Mouse (Mus musculus) intestine, embryonic 15.5 days (tissue): ENCODE results near the gene Gtf3a. TPM values are rescaled to one million over a fixed set of nuclear protein-coding genes. Genes with fewer than 3 reads are reported as not detected.
"Not testable (repeated sequence)": the region's sequence is repeated elsewhere in the genome, so short reads cannot be mapped to it uniquely, and the experiment has no call there.

Experiments used
- ATAC-seq: fragments of 200-750 bp; cut with Nextera tagmentation; 2 replicates; pipeline ENCODE4 v1.8.0; 2017; ENCODE audit warnings: moderate TSS enrichment, moderate library complexity
- H3K27ac ChIP-seq: fragments of 300-500 bp; sonication (generic); 2 replicates; pipeline ENCODE4 v1.5.1; 2015; ENCODE audit warnings: mild to moderate bottlenecking, inconsistent platforms
- H3K27me3 ChIP-seq: fragments of 300-500 bp; sonication (generic); replicated peaks from 2 replicates; pipeline ENCODE4 v1.6.1; 2015; ENCODE audit warnings: inconsistent platforms
- H3K36me3 ChIP-seq: fragments of 300-500 bp; sonication (generic); 2 replicates; pipeline ENCODE4 v1.6.1; 2015; ENCODE audit warnings: inconsistent platforms
- H3K4me1 ChIP-seq: fragments of 300-500 bp; sonication (generic); replicated peaks from 2 replicates; pipeline ENCODE4 v1.6.1; 2015; ENCODE audit warnings: inconsistent platforms
- H3K4me2 ChIP-seq: fragments of 300-500 bp; sonication (generic); replicated peaks from 2 replicates; pipeline ENCODE4 v1.6.1; 2015; ENCODE audit warnings: mild to moderate bottlenecking, inconsistent platforms
- H3K4me3 ChIP-seq: fragments of 300-500 bp; sonication (generic); replicated peaks from 2 replicates; pipeline ENCODE4 v1.5.1; 2015; ENCODE audit warnings: inconsistent platforms
- H3K9ac ChIP-seq: fragments of 300-500 bp; sonication (generic); 2 replicates; pipeline ENCODE4 v1.6.1; 2015; ENCODE audit warnings: inconsistent platforms
- H3K9me3 ChIP-seq: fragments of 300-500 bp; sonication (generic); 2 replicates; pipeline ENCODE4 v1.6.1; 2016; ENCODE audit warnings: inconsistent platforms
- WGBS: fragments of 180-500 bp; shearing (Covaris S2); methylation state at CpG from one replicate; pipeline ENCODE4 v1.1.7; 2015; 5-methylcytosine and 5-hydroxymethylcytosine counted together
- polyA plus RNA-seq: library from polyadenylated mRNA; unstranded; fragments of >200 nt; fragmentation: Nextera tagmentation; extraction: Ambion mirVana; gene quantifications from 2 replicates; pipeline ENCODE4 v1.2.1, GENCODE M21; 2015

Gtf3a gene
- polyA plus RNA-seq, 1 experiment from 2014 or later = 132 TPM

DNA sequence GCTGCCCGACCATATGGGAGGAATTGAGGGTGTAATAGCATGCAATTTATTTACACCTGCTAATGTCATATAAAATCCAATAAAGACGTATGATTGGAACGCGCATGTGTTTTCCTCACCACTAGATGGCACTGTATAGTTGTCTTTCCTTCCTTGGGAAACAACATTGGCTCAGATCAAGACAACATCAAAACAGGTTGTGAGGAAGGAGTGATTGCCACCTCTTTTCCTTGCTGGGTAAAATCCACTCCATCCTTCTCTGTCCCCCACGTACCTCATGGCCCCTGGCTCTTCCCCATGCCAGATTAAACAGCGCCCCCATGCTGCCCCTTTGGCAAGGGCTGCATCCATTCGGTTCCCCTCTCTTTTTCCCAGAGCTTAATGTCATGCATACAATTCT is 8.2 kb upstream of the Gtf3a start:
- Histone ChIP-seq H3K4me3 (no peak overlapping the region), H3K4me1 (no peaks in the 10 kb centered on the region), H3K9ac (no peak overlapping the region), H3K4me2 (no peak overlapping the region), H3K27ac (no peak overlapping the region), H3K27me3 (no peaks in the 10 kb centered on the region), H3K36me3 (no peaks in the 10 kb centered on the region), H3K9me3 (no peaks in the 10 kb centered on the region)
- 21% methylated on average over 7 of the region's 7 CpGs for WGBS
- ATAC-seq = no peak

DNA sequence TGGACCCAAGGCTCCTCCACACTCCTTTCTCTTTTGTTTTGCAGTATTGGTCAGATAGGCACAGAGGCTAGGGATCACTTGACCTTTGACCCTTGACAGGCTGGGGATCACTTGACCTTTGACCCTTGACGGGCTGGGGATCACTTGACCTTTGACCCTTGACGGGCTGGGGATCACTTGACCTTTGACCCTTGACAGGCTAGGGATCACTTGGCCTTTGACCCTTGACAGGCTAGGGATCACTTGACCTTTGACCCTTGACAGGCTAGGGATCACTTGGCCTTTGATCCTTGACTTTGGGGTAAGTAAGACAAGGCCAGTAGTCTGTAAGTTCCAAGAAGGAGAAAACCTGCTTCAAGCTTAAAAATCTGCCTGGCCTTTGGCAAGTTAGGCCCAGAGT is 6.5 kb upstream of the Gtf3a start:
- not testable (repeated sequence) for ATAC-seq, H3K9ac ChIP-seq, H3K27ac ChIP-seq, H3K4me2 ChIP-seq, H3K27me3 ChIP-seq, H3K9me3 ChIP-seq, H3K4me3 ChIP-seq, H3K36me3 ChIP-seq, H3K4me1 ChIP-seq
- 37% methylated on average over 2 of the region's 2 CpGs for WGBS

DNA sequence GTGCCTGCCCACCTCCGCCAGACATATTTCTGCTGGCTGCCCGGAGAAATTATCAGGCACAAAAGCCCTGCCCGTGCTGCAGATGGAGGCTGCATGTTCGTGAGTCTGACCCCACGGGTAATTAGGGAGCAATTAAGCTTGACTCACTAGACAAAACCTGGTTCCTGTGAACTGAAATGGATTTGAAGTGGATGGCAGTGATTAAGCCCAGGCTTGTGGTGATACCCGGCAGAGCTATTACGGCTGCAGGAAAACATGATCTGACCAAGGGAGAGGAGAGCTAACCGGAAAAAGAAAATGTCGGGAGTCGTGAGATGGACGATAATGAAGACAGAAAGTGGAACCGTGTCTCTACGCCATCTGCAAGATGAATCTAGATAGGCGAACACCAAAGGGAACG is 5.5 kb upstream of the Gtf3a start:
- ATAC-seq = no peak
- Histone ChIP-seq H3K27me3 (no peaks in the 10 kb centered on the region), H3K4me1 (no peaks in the 10 kb centered on the region), H3K27ac (no peak overlapping the region), H3K4me2 (no peak overlapping the region), H3K36me3 (no peaks in the 10 kb centered on the region), H3K4me3 (no peak overlapping the region), H3K9ac (no peak overlapping the region), H3K9me3 (no peaks in the 10 kb centered on the region)
- WGBS = 66% methylated on average over 15 of the region's 15 CpGs

DNA sequence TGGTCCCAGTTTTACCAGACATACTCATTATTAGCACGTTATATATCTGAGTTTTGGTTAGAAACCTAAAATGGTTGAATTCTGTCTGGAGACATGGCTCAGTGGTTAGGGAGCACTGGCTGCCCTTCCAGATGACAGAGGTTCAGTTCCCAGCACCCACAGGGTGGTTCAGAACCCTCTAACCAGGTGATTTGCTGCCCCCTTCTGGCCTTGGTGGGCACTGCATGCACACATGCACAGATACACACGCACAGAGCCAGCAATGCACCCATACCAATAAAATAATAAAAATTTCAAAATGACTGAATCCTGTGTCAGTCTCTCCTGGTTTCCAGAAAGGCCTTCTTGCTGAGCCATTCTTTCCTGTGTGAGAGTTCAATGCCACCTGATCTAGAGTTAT is 3.9 kb upstream of the Gtf3a start:
- no peak overlapping the region for H3K27ac ChIP-seq
- H3K36me3 ChIP-seq = no peaks in the 10 kb centered on the region
- H3K9ac ChIP-seq = no peak overlapping the region
- WGBS = 85% methylated on average over 2 of the region's 2 CpGs
- no peak overlapping the region for H3K4me2 ChIP-seq
- no peaks in the 10 kb centered on the region for H3K9me3 ChIP-seq
- H3K27me3 ChIP-seq = no peaks in the 10 kb centered on the region
- no peak for ATAC-seq
- no peak overlapping the region for H3K4me3 ChIP-seq
- peaks cover 5% of the 10 kb centered on the region for H3K4me1 ChIP-seq

DNA sequence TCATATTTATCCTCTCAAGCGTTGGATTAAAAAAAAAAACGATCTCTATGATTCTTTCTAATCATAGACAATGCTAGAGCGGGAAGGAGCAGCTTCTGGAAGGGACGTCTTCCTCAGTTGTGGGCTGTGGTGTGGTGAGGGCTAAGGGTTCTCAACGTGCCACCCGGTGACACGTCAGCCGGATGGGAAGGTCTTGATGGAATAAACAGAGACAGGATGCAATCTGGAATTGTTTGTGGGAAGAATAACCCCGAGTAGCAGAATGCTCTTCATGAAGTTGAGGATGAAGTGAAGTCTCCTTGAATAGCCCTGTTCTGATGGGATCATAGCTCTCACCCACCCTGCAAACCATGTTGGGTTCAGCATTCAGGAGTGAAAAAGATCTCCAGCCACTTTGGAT is 1.8 kb upstream of the Gtf3a start:
- Histone ChIP-seq H3K9ac (no peak overlapping the region), H3K27me3 (no peaks in the 10 kb centered on the region), H3K4me3 (no peak overlapping the region), H3K27ac (no peak overlapping the region), H3K9me3 (no peaks in the 10 kb centered on the region), H3K4me2 (no peak overlapping the region), H3K36me3 (peaks cover 6% of the 10 kb centered on the region), H3K4me1 (peaks cover 11% of the 10 kb centered on the region)
- no peak for ATAC-seq
- WGBS = 81% methylated on average over 9 of the region's 9 CpGs

DNA sequence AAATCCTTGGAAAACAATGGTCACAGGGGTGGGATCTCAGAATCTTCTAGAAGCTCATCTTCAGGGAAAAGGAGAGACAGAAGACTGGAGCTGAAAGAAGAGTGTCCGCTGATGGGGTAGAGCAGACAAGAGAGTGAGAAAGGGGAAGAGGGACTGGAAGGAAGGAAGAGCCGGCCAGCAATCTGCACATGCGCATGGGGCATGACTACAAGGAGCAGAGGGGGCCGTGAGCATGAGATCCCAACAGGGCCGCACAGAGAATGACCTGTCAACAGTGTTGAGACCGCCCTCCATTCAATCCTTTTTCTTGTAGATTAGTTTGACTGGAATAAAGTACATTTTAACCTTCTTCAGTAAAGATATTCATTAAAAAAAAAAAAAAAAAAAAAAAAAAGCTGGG is 960 bp upstream of the Gtf3a start:
- peaks cover 14% of the 10 kb centered on the region for H3K36me3 ChIP-seq
- no peak overlapping the region for H3K4me2 ChIP-seq
- no peak overlapping the region for H3K9ac ChIP-seq
- H3K4me1 ChIP-seq = peaks cover 11% of the 10 kb centered on the region
- H3K9me3 ChIP-seq = no peaks in the 10 kb centered on the region
- ATAC-seq = no peak
- H3K4me3 ChIP-seq = no peak overlapping the region
- WGBS = 89% methylated on average over 6 of the region's 6 CpGs
- H3K27ac ChIP-seq = no peak overlapping the region
- no peaks in the 10 kb centered on the region for H3K27me3 ChIP-seq

DNA sequence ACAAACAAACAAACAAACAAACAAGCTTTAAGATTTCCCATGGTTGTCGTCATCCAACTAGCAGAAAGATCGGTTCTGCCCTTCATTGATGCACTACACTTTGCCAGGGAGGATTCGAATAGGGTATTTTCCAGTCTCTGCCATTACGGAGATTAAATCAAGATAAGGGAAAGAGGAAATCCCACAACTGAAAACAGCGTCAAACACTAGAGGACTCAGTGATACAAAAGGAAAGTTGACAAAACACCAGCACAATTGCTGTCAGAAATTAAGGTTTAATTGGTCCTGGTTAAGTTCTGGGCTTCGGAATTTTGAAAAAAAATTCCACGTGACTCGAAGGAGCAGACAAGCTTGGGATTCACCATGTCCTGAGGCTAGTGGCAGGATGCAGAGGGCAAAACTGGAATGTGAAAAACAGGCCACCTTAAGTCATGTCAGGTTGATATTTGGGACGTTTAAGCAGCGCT is 383 bp upstream of the Gtf3a start:
- peak overlapping the region; percentile 58 for H3K9ac ChIP-seq
- H3K27me3 ChIP-seq = no peaks in the 10 kb centered on the region
- peak overlapping the region; percentile 95 for H3K27ac ChIP-seq
- peaks cover 11% of the 10 kb centered on the region for H3K4me1 ChIP-seq
- H3K4me2 ChIP-seq = peak overlapping the region; percentile 83
- H3K36me3 ChIP-seq = peaks cover 20% of the 10 kb centered on the region
- no peaks in the 10 kb centered on the region for H3K9me3 ChIP-seq
- WGBS = 14% methylated on average over 10 of the region's 10 CpGs
- H3K4me3 ChIP-seq = peak overlapping the region; percentile 76
- ATAC-seq = no peak

DNA sequence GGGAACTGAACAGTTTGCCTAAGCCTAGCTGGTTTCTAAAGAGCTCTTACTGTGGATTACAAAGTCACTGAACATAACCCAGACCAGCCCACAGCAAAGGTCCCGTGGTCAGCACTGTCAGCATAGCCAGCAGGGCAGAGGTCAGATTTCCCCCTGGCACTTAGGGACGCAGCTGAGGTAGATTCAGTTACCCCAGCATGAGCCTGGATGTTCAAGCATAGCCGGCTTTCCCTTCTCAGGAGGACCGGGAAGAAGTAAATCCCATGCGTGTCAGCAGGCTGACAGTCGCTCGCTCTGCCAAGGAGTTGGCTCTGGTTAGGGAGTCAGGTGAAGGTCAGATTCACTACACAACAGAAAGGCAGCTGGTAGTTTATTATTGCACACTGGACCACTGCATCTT is 6.1 kb downstream of the Gtf3a start:
- Histone ChIP-seq H3K4me3 (no peak overlapping the region), H3K27ac (no peak overlapping the region), H3K9me3 (no peaks in the 10 kb centered on the region), H3K4me1 (peaks cover 7% of the 10 kb centered on the region), H3K27me3 (no peaks in the 10 kb centered on the region), H3K36me3 (peaks cover 51% of the 10 kb centered on the region), H3K4me2 (no peak overlapping the region), H3K9ac (no peak overlapping the region)
- ATAC-seq = no peak
- WGBS = 91% methylated on average over 7 of the region's 7 CpGs

DNA sequence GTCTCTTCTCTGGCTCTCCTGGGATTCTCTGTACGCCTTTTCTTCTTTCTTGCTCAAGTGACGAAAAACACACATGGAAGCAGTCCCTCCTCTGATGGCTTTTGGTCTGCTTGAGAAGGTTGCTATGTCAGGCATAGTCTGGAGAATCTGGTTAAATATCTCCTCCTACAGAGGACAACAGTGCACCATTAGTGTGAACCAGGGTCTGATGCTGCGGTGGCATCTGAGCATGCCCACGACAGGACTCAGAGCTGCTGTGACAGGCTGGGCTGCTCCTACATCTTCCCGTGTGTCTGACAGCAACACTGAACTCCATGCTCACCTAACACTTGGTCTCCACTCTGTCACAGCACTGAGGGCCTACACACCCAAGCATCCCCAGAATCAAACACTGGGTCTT is 7.2 kb downstream of the Gtf3a start:
- Histone ChIP-seq H3K9me3 (no peaks in the 10 kb centered on the region), H3K4me1 (no peaks in the 10 kb centered on the region), H3K27me3 (no peaks in the 10 kb centered on the region), H3K36me3 (peaks cover 51% of the 10 kb centered on the region), H3K4me3 (no peak overlapping the region), H3K4me2 (no peak overlapping the region), H3K9ac (no peak overlapping the region), H3K27ac (no peak overlapping the region)
- no peak for ATAC-seq
- WGBS = 77% methylated on average over 5 of the region's 5 CpGs

DNA sequence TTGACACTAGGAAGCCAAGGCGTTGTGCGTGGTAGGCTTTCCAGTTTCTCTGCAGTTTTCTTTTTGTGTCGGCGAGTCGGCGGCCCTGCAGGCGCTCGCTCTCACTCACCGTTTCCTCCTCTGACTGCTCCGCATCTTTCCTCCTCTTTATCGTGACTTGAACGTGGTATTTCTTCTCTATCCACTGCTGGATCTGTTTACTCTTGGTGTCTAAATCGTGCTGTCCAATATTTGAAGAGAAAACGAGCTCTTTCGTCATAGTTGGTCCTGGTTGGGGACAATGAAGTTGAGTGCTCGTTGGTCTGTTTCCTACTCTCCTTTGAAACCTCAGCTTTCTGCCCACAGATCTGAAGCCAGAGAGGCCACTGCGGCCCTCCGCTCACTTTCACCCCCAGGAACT is 8.2 kb downstream of the Gtf3a start:
- Histone ChIP-seq H3K27ac (no peak overlapping the region), H3K36me3 (peaks cover 45% of the 10 kb centered on the region), H3K4me1 (no peaks in the 10 kb centered on the region), H3K9ac (no peak overlapping the region), H3K4me2 (no peak overlapping the region), H3K4me3 (no peak overlapping the region), H3K27me3 (no peaks in the 10 kb centered on the region), H3K9me3 (no peaks in the 10 kb centered on the region)
- WGBS = 89% methylated on average over 18 of the region's 18 CpGs
- ATAC-seq = no peak

DNA sequence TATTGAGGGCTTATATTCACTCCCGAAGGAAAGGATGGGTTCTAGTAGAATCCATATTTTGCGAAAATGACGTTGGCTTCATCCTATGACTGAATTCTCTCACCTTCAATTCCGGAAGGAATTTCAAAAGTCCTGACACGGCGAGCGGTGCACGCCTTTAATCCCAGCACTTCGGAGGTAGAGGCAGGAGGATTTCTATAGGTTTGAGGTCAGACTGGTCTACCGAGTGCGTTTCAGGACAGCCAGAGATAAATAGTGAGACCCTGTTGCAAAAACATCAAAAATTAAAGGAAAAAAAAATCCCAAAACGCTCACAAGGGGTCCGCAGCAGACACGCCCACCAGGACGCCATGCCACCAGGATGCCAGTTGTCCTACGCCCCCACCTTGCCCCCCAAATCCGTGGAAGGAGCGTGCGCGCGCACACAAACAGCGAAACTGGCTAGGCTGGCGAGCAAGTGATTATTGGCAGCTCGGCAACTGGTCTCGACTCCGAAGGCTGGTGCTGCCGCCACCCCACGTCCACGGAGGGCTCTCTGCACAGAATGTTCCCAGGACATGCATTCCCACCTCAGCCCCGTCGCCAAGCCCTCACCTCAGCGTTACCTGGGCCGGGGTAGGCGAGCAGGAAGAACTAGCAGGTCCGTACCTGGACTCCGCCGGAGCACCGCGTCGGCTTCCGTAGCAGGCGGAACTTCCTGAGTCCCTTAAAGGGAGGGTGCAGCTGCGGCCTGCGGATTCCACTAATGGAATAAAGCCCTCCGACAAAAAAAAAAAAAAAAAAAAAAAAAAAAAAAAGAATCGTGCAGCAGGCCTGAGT is 14.9 kb downstream of the Gtf3a start, which contains the start of gene Mtif3:
TSS of gene Mtif3 (minus strand) at position 683 of the 819 bp plus-strand sequence.
- no peaks in the 10 kb centered on the region for H3K27me3 ChIP-seq
- H3K4me1 ChIP-seq = peaks cover 5% of the 10 kb centered on the region; the same call in 1 of the 2 replicates
- peak within 1 kb of the TSS; percentile 60 for H3K27ac ChIP-seq
- 1% methylated on average over 46 of the region's 46 CpGs for WGBS
- peak within 1 kb of the TSS; percentile 52 for H3K4me2 ChIP-seq
- H3K9ac ChIP-seq = peak within 1 kb of the TSS; percentile 82
- H3K4me3 ChIP-seq = peak within 1 kb of the TSS; percentile 90
- peak; percentile 91 for ATAC-seq
- no peaks in the 10 kb centered on the region for H3K9me3 ChIP-seq
- peaks cover 4% of the 10 kb centered on the region; the same call in 1 of the 2 replicates for H3K36me3 ChIP-seq

DNA sequence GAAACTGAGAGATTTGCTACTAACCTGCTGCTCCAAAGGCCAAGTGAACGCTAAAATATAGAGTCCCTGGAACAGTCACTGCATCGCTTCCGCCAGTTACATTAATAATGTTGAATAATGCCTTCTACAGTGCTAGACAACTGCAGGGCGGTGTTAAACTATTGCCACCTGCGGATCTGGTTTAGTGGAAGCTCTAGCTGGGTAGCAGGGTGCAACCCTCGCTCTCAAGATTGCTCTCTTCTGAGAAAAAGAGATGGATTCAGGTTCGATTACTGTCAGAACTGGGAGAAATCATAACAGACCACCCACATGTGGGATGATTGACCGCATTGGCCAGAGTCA is 15.5 kb downstream of the Gtf3a start:
- ATAC-seq = peak; percentile 57
- 53% methylated on average over 8 of the region's 8 CpGs for WGBS
- H3K36me3 ChIP-seq = no peaks in the 10 kb centered on the region; the same call in 1 of the 2 replicates
- peak overlapping the region; percentile 90 for H3K4me3 ChIP-seq
- H3K27me3 ChIP-seq = no peaks in the 10 kb centered on the region
- H3K4me2 ChIP-seq = peak overlapping the region; percentile 52
- H3K4me1 ChIP-seq = peaks cover 5% of the 10 kb centered on the region; the same call in 1 of the 2 replicates
- H3K9ac ChIP-seq = peak overlapping the region; percentile 13; the same call in 1 of the 2 replicates
- H3K27ac ChIP-seq = no peak overlapping the region
- H3K9me3 ChIP-seq = no peaks in the 10 kb centered on the region
